Mouse (Mus musculus) activated CD4-positive, CD25-positive, alpha-beta regulatory T cell, adult 4 months (primary cell): ENCODE measurements at regions not wholly inside any gene's neighbourhood (a gene's known extent, or its start where the extent isn't known, plus 50 kb on each side); places are given as distances from the start of the nearest gene placed in this dataset.

ENCODE experiments used
- ATAC-seq: one replicate; pipeline ENCODE4 v1.8.0; 2017

- ATAC-seq: no peak
Measured at GRCm38 (mm10) chr8:34447880-34448830, 336.6 kb upstream of the Gm10131 start.

- ATAC-seq: no peak
Measured at GRCm38 (mm10) chr8:34442688-34443087, 331.2 kb upstream of the Gm10131 start.

- no peak for ATAC-seq
Measured at GRCm38 (mm10) chr8:34441756-34442155, 330.2 kb upstream of the Gm10131 start.

GRCm38 (mm10) chr8:34440771-34441170 lies 329.2 kb upstream of the Gm10131 start:
- ATAC-seq: no peak

- ATAC-seq: no peak
Measured at GRCm38 (mm10) chr8:34438771-34439170, 327.2 kb upstream of the Gm10131 start.

GRCm38 (mm10) chr8:34431985-34432384 lies 320.4 kb upstream of the Gm10131 start:
- no peak for ATAC-seq

GRCm38 (mm10) chr8:34429231-34429630 lies 317.7 kb upstream of the Gm10131 start:
- no peak for ATAC-seq

- no peak for ATAC-seq
Measured at GRCm38 (mm10) chr8:34401571-34401970, 290.0 kb upstream of the Gm10131 start.

GRCm38 (mm10) chr8:34398914-34399813 lies 287.6 kb upstream of the Gm10131 start:
- no peak for ATAC-seq

- ATAC-seq: peak; percentile 77
Measured at GRCm38 (mm10) chr8:34397583-34398411, 286.3 kb upstream of the Gm10131 start.

GRCm38 (mm10) chr8:34397225-34397582 lies 285.7 kb upstream of the Gm10131 start:
- ATAC-seq: no peak

- ATAC-seq: no peak
Measured at GRCm38 (mm10) chr8:34392981-34393828, 281.7 kb upstream of the Gm10131 start.

- ATAC-seq: no peak
Measured at GRCm38 (mm10) chr8:34392208-34392980, 280.9 kb upstream of the Gm10131 start.

- ATAC-seq: no peak
Measured at GRCm38 (mm10) chr8:34385806-34386439, 274.4 kb upstream of the Gm10131 start.

GRCm38 (mm10) chr8:34380615-34381014 lies 269.1 kb upstream of the Gm10131 start:
- no peak for ATAC-seq

GRCm38 (mm10) chr8:34377154-34377553 lies 265.6 kb upstream of the Gm10131 start:
- no peak for ATAC-seq

GRCm38 (mm10) chr8:34374242-34374641 lies 262.7 kb upstream of the Gm10131 start:
- no peak for ATAC-seq

- ATAC-seq: no peak
Measured at GRCm38 (mm10) chr8:34372666-34372980, 261.1 kb upstream of the Gm10131 start.

- no peak for ATAC-seq
Measured at GRCm38 (mm10) chr8:34371973-34372665, 260.6 kb upstream of the Gm10131 start.

GRCm38 (mm10) chr8:34371391-34371790 lies 259.9 kb upstream of the Gm10131 start:
- ATAC-seq: no peak
